Mouse (Mus musculus) CH12.LX (cell line): ENCODE measurements at regions not wholly inside any gene's neighbourhood (a gene's known extent, or its start where the extent isn't known, plus 50 kb on each side); places are given as distances from the start of the nearest gene placed in this dataset.

Experiments
- DNase-seq: peaks from one replicate; pipeline ENCODE4 v3.0.0-alpha.2; 2013; ENCODE audit errors: extremely low read depth
- H3K27ac ChIP-seq: 2 replicates; pipeline ENCODE4 v1.5.1; 2012; ENCODE audit warnings: low read depth, mild to moderate bottlenecking, control low read depth, moderate library complexity; ENCODE audit not compliant: insufficient read depth
- H3K27me3 ChIP-seq: replicated peaks from 2 replicates; pipeline ENCODE3; 2012; ENCODE audit warnings: inconsistent platforms
- H3K36me3 ChIP-seq, 2 experiments: replicated peaks in 1 of 2; 2 replicates each; pipeline versions ENCODE3 to v1.6.1; 2012; ENCODE audit warnings: inconsistent platforms in 1 of 2, low read length in 1 of 2, mild to moderate bottlenecking in 1 of 2, mixed read lengths in 1 of 2, moderate library complexity in 1 of 2; ENCODE audit not compliant: control insufficient read depth in 1 of 2, insufficient read depth in 1 of 2
- H3K4me1 ChIP-seq, 2 experiments: 2 replicates each; pipeline ENCODE4 v1.6.1; 2012; ENCODE audit warnings: inconsistent platforms in 1 of 2, moderate library complexity in 1 of 2; ENCODE audit not compliant: insufficient read depth in 2 of 2, control insufficient read depth in 1 of 2
- H3K4me2 ChIP-seq: 2 replicates; pipeline ENCODE4 v1.6.1; 2012; ENCODE audit warnings: low read depth, mild to moderate bottlenecking, control low read depth; ENCODE audit not compliant: poor library complexity, insufficient read depth, severe bottlenecking
- H3K4me3 ChIP-seq, 3 experiments: fragments of 150-350 bp in 1 of 3; sonication (generic) in 1 of 3; replicated peaks in 1 of 3; 2 replicates each; pipeline versions ENCODE3 to v1.5.1; 2011 to 2012; ENCODE audit warnings: low read depth in 2 of 3, low read length in 2 of 3, mild to moderate bottlenecking in 2 of 3, moderate library complexity in 2 of 3, control low read depth in 1 of 3, improper control_type of control experiment in 1 of 3, inconsistent platforms in 1 of 3, mixed read lengths in 1 of 3; ENCODE audit not compliant: poor library complexity in 1 of 3
- H3K79me2 ChIP-seq: replicated peaks from 2 replicates; pipeline ENCODE4 v1.6.1; 2012; ENCODE audit warnings: mild to moderate bottlenecking, moderate library complexity; ENCODE audit not compliant: control insufficient read depth, poor library complexity, insufficient read depth, severe bottlenecking; ENCODE audit errors: extremely low read depth
- H3K9ac ChIP-seq: 2 replicates; pipeline ENCODE4 v1.6.1; 2012; ENCODE audit warnings: low read depth, mild to moderate bottlenecking, control low read depth, moderate library complexity; ENCODE audit not compliant: insufficient read depth
- H3K9me3 ChIP-seq: replicated peaks from 2 replicates; pipeline ENCODE3; 2012; ENCODE audit warnings: low read length, inconsistent platforms, mixed read lengths
- CTCF ChIP-seq, 2 experiments: IDR thresholded peaks in 1 of 2; conservative IDR thresholded peaks in 1 of 2; 2 replicates each; pipeline ENCODE4 v1.5.1; 2011 to 2012; ENCODE audit warnings: low read depth in 2 of 2, low read length in 2 of 2, improper control_type of control experiment in 1 of 2, inconsistent platforms in 1 of 2, mild to moderate bottlenecking in 1 of 2, moderate library complexity in 1 of 2
- ELF1 ChIP-seq: IDR thresholded peaks from 2 replicates; pipeline ENCODE4 v1.6.1; 2014; ENCODE audit warnings: low read depth, mild to moderate bottlenecking, inconsistent platforms, low read length, improper control_type of control experiment
- ETS1 ChIP-seq: conservative IDR thresholded peaks from 2 replicates; pipeline ENCODE4 v1.6.1; 2012; ENCODE audit warnings: low read depth, mild to moderate bottlenecking, inconsistent platforms, low read length, improper control_type of control experiment, moderate library complexity
- GABPA ChIP-seq: IDR thresholded peaks from 2 replicates; pipeline ENCODE4 v1.6.1; 2012; ENCODE audit warnings: low read depth, low read length, improper control_type of control experiment, inconsistent platforms; ENCODE audit not compliant: insufficient replicate concordance
- HCFC1 ChIP-seq: IDR thresholded peaks from 2 replicates; pipeline ENCODE4 v1.6.1; 2012; ENCODE audit warnings: low read depth, mild to moderate bottlenecking, inconsistent platforms, low read length, improper control_type of control experiment
- JUN ChIP-seq: IDR thresholded peaks from 2 replicates; pipeline ENCODE4 v1.6.1; 2011; ENCODE audit warnings: low read depth, mild to moderate bottlenecking, low read length, improper control_type of control experiment, moderate library complexity; ENCODE audit not compliant: insufficient read depth
- JUND ChIP-seq: conservative IDR thresholded peaks from 2 replicates; pipeline ENCODE4 v1.6.1; 2011; ENCODE audit warnings: low read depth, low read length, improper control_type of control experiment
- KAT2A ChIP-seq: IDR thresholded peaks from 2 replicates; pipeline ENCODE4 v1.6.1; 2012; ENCODE audit warnings: low read length, improper control_type of control experiment, inconsistent platforms; ENCODE audit not compliant: insufficient replicate concordance
- MAFK ChIP-seq: IDR thresholded peaks from 2 replicates; pipeline ENCODE4 v1.6.1; 2011; ENCODE audit warnings: low read length, improper control_type of control experiment; ENCODE audit not compliant: insufficient replicate concordance
- MAZ ChIP-seq: IDR thresholded peaks from 2 replicates; pipeline ENCODE4 v1.6.1; 2012; ENCODE audit warnings: low read depth, mild to moderate bottlenecking, inconsistent platforms, low read length, improper control_type of control experiment, moderate library complexity
- NELFE ChIP-seq: IDR thresholded peaks from 2 replicates; pipeline ENCODE4 v1.6.1; 2011; ENCODE audit warnings: low read depth, low read length, improper control_type of control experiment
- PAX5 ChIP-seq: IDR thresholded peaks from 2 replicates; pipeline ENCODE4 v1.6.1; 2012; ENCODE audit warnings: low read length, inconsistent platforms, mixed read lengths
- POLR2A ChIP-seq: IDR thresholded peaks from 2 replicates; pipeline ENCODE4 v1.6.1; 2011; ENCODE audit warnings: low read depth, mild to moderate bottlenecking, improper control_type of control experiment, low read length
- POLR2AphosphoS2 ChIP-seq: IDR thresholded peaks from 2 replicates; pipeline ENCODE4 v1.6.1; 2011; ENCODE audit warnings: low read depth, low read length, improper control_type of control experiment
- RCOR1 ChIP-seq: conservative IDR thresholded peaks from 2 replicates; pipeline ENCODE4 v1.6.1; 2012; ENCODE audit warnings: low read depth, mild to moderate bottlenecking, inconsistent platforms, low read length, improper control_type of control experiment
- SMC3 ChIP-seq: IDR thresholded peaks from 2 replicates; pipeline ENCODE4 v1.6.1; 2011; ENCODE audit warnings: low read depth, low read length, improper control_type of control experiment
- TCF12 ChIP-seq: IDR thresholded peaks from 2 replicates; pipeline ENCODE4 v1.6.1; 2014; ENCODE audit warnings: low read depth, mild to moderate bottlenecking, inconsistent platforms, low read length, improper control_type of control experiment
- UBTF ChIP-seq: IDR thresholded peaks from 2 replicates; pipeline ENCODE4 v1.6.1; 2012; ENCODE audit warnings: low read depth, mild to moderate bottlenecking, inconsistent platforms, low read length, improper control_type of control experiment, moderate library complexity
- USF1 ChIP-seq: IDR thresholded peaks from 2 replicates; pipeline ENCODE4 v1.6.1; 2014; ENCODE audit warnings: low read depth, mild to moderate bottlenecking, inconsistent platforms, low read length, improper control_type of control experiment
- ZMIZ1 ChIP-seq: IDR thresholded peaks from 2 replicates; pipeline ENCODE4 v1.6.1; 2012; ENCODE audit warnings: low read depth, mild to moderate bottlenecking, inconsistent platforms, low read length, improper control_type of control experiment
- ZNF384 ChIP-seq: IDR thresholded peaks from 2 replicates; pipeline ENCODE4 v1.6.1; 2012; ENCODE audit warnings: low read depth, low read length, improper control_type of control experiment, inconsistent platforms
- dilution Hi-C: fragments of 300-500 bp; cut with MboI; formaldehyde crosslinking; loops from 2 replicates; pipeline ENCODE4 v1.14.3; 2020; ENCODE audit warnings: low sequenced_read_pairs; ENCODE audit not compliant: extremely low pct_unique_long_range_greater_than_20kb, extremely low pct_ligation_motif_present
- in situ Hi-C: fragments of 300-500 bp; cut with MboI; formaldehyde crosslinking; loops from 3 replicates; pipeline ENCODE4 v1.14.3; 2019; ENCODE audit warnings: low sequenced_read_pairs, low pct_ligation_motif_present, low pct_unique_long_range_greater_than_20kb, mixed read lengths

DNA sequence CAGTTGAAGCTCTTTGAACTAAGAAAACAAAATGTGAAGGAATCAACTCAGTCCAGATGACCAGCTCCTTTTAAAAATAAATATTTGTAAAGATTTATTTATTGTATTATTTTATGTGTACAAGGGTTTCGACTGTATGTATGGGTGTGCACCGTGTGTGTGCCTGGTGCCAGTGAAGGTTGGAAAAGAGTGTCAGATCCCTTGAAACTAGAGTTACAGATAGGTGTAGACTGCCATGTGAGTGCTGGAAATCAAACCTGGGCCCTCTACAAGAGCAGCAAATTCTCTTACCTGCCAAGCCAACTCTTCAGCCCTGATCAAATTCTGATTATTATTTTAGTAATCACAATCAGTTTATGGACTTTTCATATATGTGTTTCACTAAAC is 140.2 kb upstream of the Gm12728 start:
- Histone ChIP-seq H3K27ac (no peak overlapping the region), H3K4me2 (no peak overlapping the region), H3K79me2 (no peaks in the 10 kb centered on the region), H3K9ac (no peak overlapping the region), H3K4me1 (no peaks in the 10 kb centered on the region; a peak in 1 of 4 replicates), H3K4me3 (no peak overlapping the region), H3K36me3 (no peaks in the 10 kb centered on the region), H3K9me3 (no peaks in the 10 kb centered on the region), H3K27me3 (peaks cover 80% of the 10 kb centered on the region)
- in situ Hi-C loops (no loop called here), dilution Hi-C loops (no loop called here)
- DNase-seq: no peak
- no peak for TF ChIP-seq MAFK
- TF ChIP-seq MAZ: no peak
- TF ChIP-seq ZMIZ1: no peak
- no peak for TF ChIP-seq JUN

GRCm38 (mm10) chr4:105656071-105656655 is 133.5 kb upstream of the Gm12728 start:
- in situ Hi-C loops (no loop called here), dilution Hi-C loops (no loop called here)
- Histone ChIP-seq H3K4me1 (no peaks in the 10 kb centered on the region), H3K79me2 (no peaks in the 10 kb centered on the region), H3K36me3 (no peaks in the 10 kb centered on the region), H3K27ac (no peak overlapping the region), H3K27me3 (peaks cover 74% of the 10 kb centered on the region), H3K4me2 (no peak overlapping the region), H3K4me3 (no peak overlapping the region), H3K9me3 (no peaks in the 10 kb centered on the region), H3K9ac (no peak overlapping the region)
- TF ChIP-seq POLR2AphosphoS2 (no peak), SMC3 (no peak), CTCF (conservative IDR thresholded peaks at IDR 0.05 in 1 of 2, IDR thresholded peaks at IDR 0.05 in 1 of 2; ENCODE audit: low read depth in 2 of 2, low read length in 2 of 2) (no peak), JUND (no peak)
- DNase-seq: no peak

DNA sequence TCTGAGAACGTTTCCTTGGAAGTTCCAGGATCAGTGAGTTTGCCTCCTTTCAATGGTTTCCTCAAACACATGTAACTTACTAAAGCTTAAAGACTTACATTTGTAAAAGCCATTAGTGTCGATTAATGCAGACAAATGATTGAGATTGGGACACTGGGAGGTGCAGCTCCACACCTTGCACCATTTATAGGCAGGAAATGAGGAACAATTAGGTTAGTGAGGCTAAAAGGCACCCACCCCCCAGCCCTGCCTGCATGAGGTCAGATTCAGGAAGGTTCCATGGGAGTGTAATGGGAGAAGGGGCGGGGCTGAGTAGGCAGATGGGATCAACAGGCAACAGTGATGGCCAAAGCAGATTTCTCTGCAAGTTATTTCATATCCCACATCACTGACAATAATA is 131.1 kb upstream of the Gm12728 start:
- H3K27ac ChIP-seq: no peak overlapping the region
- no peaks in the 10 kb centered on the region for H3K4me1 ChIP-seq
- TF ChIP-seq TCF12: no peak
- TF ChIP-seq PAX5: no peak
- no peak for TF ChIP-seq RCOR1
- TF ChIP-seq ELF1: no peak
- no peak for TF ChIP-seq KAT2A
- TF ChIP-seq GABPA: no peak
- no peak for TF ChIP-seq UBTF
- TF ChIP-seq ZNF384: no peak
- TF ChIP-seq ETS1: no peak
- no peak for TF ChIP-seq HCFC1
- no peak for TF ChIP-seq NELFE
- no peak for TF ChIP-seq POLR2A
- no peak for TF ChIP-seq CTCF (conservative IDR thresholded peaks at IDR 0.05 in 1 of 2, IDR thresholded peaks at IDR 0.05 in 1 of 2; ENCODE audit: low read depth in 2 of 2, low read length in 2 of 2)
- TF ChIP-seq POLR2AphosphoS2: no peak
- TF ChIP-seq USF1: no peak
- no peaks in the 10 kb centered on the region for H3K79me2 ChIP-seq
- H3K9me3 ChIP-seq: no peaks in the 10 kb centered on the region
- H3K4me3 ChIP-seq: no peak overlapping the region
- H3K4me2 ChIP-seq: no peak overlapping the region
- H3K36me3 ChIP-seq: no peaks in the 10 kb centered on the region
- no peak overlapping the region for H3K9ac ChIP-seq
- dilution Hi-C loops (no loop called here), in situ Hi-C loops (no loop called here)
- peaks cover 70% of the 10 kb centered on the region for H3K27me3 ChIP-seq
- DNase-seq: no peak
